Mouse (Mus musculus): Measurements from ENCODE around the gene Man2a2.

Gene Man2a2

DNA sequence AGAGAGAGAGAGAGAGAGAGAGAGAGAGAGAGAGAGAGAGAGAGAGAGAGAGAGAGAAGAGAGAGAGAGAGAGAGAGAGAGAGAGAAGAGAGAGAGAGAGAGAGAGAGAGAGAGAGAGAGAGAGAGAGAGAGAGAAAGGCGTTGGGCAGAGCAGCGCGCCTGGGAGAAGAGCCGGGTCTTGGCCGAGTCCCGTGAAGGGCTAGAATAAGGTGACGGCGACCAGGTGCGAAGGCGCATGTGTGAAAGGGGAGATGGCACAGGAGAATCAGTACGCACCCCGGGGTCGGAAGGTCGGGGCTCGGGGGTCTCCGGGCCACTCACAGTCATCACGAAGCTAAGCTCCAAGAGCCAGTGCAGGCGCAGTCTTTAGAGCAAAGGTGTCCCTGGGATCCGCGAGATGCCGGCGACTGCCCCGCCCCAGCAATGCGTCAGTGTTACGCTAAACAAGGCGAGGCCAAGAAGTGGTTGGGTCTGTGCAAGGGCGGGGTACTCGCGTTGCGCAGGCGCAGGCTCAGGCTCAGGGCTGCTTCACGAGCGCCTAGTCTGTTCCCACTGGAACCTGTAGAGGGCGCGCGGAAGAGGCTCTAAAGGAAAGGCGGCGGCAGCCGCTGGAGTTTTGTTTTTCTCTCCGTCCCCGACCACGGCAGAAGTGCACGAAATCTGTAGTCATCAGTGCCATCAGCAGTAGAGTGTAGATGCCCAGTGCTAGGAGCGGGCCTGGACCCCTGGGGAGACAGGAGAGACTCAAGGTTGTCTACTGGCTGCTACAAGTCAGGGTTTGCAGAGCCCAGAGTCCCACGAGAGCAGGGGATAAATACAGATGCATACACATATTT is 31.2 kb downstream of the Man2a2 start:
- CTCF ChIA-PET = interaction anchor here (0.6 to 3.1 kb wide), 6 partner anchors 15 to 93 kb away, joined by 3 to 10 read pairs (median 7); no protein-coding TSS in a partner anchor

DNA sequence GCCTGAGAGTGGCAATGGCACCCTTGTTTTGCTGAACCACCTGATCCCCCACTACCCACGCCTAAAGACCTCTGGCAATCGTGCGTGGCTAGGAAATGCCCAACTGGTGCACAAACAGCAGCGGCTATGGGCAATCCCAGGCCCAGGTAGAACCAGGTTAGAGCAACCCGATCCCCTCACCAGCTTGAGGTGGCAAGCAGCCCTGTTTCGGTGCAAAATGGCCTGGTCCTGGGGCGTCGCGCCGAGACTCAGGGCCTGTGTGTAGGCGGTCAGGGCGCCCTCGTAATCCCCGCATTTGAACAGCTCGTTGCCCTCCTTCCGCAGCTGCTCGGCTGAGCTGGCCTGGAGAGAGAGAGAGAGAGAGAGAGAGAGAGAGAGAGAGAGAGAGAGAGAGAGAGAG is 31.8 kb downstream of the Man2a2 start:
- CTCF ChIA-PET = interaction anchor here (0.6 to 0.8 kb wide), 4 partner anchors 47 to 199 kb away, joined by 3 to 10 read pairs (median 4); no protein-coding TSS in a partner anchor

DNA sequence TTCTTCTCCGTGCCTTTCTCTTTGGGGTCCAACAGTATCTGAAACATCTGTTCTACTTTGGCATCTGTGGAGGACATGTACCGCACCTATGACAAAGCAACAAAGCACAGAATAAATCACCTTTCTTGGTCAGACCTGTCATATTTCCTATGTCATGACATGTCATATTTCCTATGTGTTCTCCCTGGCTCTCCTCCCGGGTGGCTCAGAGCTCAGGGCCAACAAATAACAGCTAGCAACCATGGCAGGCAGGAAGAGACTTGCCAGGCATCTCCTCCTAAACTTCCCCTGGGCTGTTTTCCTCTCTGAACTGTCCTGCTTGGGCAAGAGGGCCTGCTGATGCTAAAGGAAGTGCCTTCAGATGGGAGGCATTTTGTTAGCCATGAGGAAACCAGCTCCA is 34.2 kb downstream of the Man2a2 start:
- CTCF ChIA-PET = no interaction called here

DNA sequence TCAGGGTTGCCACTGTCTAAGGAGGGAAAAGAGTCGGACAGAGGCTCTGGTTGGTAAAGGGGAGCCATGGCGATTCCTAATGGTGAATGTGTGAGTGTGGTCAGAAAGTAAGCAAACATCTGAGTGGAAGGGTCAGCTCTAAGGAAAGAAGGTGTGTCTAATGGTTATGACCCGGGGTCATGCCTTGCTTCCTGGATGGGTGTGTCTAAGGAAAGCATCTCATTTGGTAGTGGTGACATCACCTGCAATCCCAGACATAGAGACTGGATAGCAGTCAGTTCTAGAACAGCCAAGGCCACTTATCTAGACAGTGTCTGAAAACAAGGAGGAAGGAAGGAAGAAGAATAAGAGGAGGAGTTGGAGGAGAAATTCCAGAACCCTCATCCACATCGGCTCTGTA is 36.3 kb downstream of the Man2a2 start:
- CTCF ChIA-PET = no interaction called here

DNA sequence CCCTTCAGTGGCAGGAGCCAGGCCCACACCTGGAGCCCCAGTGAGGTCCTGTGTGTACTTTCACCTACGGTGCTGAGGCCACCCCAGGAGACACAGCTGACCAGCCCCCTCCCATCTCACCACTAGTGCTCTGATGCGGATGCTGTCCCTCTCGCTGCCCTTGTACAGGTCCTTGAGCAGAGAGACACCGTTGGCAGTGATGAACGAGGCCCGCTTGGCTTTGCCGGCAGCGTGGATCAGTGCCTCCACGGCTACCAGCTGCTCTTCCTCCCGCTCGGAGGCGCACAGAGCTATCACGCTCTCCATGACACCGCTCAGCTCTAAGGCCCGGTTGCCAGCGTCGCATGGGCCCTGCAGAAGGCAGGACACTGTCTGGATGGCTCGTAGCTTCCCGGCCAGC is 39.7 kb downstream of the Man2a2 start:
- CTCF ChIA-PET = no interaction called here

DNA sequence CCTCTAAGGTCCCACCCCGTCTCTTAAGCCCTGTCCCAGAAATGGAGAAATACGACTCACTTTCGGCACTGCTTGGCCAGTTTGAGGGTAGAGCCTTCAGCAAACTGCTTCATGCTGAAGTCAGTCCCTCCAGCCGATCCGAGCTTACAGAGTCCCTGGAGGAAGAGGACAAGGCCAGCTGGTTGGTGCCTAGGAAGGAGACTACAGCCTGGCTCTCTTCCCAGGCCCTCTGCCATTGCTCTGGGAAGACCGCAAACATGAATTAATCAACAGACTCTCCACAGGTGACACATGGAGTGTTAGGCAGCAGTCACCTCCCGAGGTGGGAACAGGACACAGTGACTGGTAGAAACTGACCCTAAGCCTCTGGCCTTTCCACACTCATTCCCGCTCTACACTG is 40.9 kb downstream of the Man2a2 start:
- CTCF ChIA-PET = no interaction called here

DNA sequence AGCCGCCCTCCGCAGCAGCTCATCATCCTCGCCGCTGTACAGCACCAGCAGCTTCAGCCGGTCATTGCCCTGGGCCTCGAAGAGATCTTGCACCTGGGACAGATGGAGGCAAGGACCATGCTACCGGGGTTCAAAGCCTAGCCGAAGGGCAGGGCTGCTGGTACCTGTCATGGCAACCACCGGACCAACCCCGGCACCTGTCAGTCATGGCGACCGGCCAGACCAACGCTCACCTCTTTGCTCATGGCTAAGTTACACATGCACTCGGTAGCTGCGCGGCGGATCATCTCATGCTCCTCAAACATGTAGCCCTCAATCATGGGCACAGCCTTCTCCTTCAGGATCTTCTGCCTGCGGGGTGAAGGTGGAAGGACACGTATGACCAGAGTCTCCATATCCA is 45.1 kb downstream of the Man2a2 start:
- CTCF ChIA-PET = no interaction called here

DNA sequence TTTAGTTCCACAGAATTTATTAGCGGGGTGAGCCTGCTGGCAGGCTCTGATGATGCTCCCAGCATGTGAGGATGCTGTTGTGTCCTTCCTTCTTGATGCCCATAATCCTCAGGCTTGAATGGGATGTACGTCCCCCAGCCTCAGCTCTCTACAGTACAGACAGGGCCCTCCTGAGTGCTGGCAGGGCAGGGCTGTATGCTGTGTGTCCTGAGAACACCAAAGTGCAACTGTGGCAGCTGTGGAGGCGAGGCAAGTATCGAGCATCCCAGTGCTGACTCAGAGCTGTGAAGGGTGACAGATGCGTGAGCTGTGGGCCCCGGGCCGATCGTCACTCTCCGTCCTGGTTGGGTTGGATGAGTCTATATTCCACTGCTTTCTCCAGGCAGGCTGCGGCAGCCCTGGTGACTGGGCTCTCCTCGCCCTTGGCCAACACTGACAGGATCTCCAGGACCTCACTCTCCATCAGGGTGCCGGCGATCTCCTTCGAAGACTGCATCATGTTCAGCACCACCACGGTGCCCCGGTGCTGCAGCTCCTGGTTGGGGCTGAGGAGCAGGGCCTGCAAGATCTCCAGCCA is 45.8 kb downstream of the Man2a2 start:
- CTCF ChIA-PET = interaction anchor here (0.6 to 0.7 kb wide), 2 partner anchors 9 to 302 kb away, joined by 5 to 11 read pairs; no protein-coding TSS in a partner anchor

DNA sequence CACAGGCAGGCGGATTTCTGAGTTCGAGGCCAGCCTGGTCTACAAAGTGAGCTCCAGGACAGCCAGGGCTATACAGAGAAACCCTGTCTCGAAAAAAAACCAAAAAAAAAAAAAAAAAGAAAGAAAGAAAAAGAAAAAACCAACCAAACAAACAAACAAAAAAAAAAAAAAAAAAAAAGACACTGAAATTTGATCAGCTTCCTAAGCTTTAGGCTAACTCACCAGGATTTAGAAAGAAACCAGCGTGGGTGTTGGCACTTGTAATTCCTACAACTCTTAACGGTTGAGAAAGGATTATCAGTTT is 46.4 kb downstream of the Man2a2 start:
- CTCF ChIA-PET = interaction anchor here (0.6 to 0.7 kb wide), 6 partner anchors 9 to 302 kb away, joined by 3 to 11 read pairs (median 4); no protein-coding TSS in a partner anchor

DNA sequence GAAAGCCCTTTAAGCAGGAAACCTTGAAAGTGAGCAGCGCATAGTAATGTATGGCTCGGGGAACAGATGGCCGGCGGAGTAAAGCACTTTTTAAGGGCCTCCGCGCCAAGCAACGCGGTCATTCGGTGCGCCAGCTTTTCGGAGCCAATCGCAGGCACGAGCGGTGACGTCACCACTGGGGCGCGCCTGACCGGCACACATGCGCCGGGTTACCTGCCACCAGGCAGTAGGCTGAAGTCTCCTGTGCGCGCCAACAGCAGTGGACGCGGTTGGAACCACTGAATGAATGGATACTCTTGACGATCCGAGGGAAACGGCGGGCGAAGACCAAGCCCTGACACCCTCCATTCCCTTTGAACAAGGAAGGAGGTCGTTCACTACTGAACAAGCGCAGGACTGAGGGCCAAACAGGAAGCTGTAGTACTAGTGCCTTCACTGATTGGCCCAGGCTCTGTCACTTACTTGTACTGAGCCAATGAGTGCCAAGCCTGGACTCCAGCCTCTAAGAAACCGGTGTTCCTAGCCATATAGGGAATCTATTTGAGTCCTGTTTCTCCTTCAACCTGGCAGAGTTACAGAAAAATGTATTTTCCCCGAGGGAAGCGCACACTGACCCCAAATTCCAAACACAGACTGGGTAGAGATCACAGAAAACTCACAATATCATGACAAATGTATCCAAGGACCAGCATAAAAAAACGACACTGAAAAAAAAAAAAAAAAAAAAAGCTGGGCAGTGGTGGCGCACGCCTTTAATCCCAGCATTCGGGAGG is 46.9 kb downstream of the Man2a2 start, which contains the start of gene Rccd1:
Rccd1 (minus strand) TSS at position 412 of the 773 bp plus-strand sequence.
- CTCF ChIA-PET = interaction anchor here (0.6 to 0.7 kb wide), 6 partner anchors 16 to 303 kb away, joined by 3 to 11 read pairs (median 7); no protein-coding TSS in a partner anchor

DNA sequence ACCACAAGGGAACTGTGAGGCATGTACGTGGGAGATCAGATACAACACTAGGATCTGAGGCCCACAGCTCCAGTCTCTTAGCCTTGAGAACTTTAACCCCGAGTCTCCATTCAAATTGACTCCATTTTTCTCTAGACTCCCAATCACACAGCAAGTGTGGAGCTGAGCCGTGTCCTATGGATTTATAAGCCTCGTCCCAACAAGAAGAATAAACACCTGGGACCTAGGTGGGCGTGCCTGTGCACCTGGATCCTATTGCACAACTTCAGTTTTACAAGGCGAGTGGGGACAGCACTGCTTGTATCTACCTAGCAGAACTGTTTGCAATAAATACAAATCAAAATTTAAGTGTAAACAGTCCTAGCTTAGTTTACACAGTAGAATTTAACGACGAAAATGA is 47.8 kb downstream of the Man2a2 start:
- CTCF ChIA-PET = interaction anchor here (0.6 kb wide), 1 partner anchor 37 kb away, joined by 6 read pairs; no protein-coding TSS in a partner anchor

DNA sequence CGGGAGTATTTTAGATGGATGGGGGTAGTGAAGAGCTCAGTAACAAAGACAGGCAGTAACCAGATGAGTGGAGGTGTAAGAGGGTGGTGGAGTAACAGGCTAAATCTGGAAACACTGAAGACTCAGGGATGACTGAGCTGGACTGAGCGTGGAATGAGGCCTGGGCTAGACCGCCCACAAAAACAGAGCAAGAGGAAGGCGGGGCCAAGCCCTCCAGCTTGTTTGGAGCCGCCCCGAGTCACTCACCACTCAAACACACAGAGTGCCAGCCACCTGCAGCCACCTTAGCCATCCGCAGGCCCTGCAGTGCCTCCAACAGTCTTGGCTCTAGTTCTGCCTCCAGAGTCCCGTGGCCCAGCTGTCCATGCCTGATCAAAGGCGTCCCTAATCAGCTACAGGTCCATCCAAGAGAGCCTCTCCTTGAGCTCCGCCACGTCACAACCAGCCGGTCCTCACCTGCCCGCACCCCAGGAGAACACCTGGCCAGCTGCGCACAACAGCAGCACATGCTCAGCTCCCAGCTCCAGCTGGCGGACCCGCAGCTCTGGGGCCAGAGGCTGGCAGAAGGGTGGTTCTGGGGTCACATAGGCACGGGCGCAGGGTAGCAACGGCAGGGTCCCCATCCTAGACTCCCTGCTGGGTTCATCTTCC is 51.2 kb downstream of the Man2a2 start:
- CTCF ChIA-PET = interaction anchor here (0.5 kb wide), 1 partner anchor 211 kb away, joined by 3 read pairs; no protein-coding TSS in a partner anchor

DNA sequence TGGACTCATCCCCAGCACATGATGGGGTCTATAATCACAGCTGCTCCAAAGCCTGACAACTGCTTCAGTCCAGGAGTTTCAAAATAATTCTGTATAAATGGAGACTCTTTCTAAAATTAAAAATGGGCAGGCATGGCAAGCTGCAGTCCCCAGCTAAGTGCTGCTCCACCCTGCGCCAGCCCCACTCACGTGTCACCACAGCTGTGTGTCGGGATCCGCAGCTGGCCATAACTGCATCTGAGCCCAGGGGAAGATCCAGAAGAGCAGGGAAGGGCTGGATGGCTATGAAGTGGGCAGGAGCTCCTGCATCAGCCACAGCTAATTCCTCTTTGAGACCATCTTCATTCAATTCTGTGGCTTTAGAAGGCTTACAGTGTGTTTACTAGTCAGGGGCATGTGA is 52.5 kb downstream of the Man2a2 start:
- CTCF ChIA-PET = interaction anchor here (0.6 kb wide), 2 partner anchors 14 to 178 kb away, joined by 3 to 6 read pairs; no protein-coding TSS in a partner anchor

DNA sequence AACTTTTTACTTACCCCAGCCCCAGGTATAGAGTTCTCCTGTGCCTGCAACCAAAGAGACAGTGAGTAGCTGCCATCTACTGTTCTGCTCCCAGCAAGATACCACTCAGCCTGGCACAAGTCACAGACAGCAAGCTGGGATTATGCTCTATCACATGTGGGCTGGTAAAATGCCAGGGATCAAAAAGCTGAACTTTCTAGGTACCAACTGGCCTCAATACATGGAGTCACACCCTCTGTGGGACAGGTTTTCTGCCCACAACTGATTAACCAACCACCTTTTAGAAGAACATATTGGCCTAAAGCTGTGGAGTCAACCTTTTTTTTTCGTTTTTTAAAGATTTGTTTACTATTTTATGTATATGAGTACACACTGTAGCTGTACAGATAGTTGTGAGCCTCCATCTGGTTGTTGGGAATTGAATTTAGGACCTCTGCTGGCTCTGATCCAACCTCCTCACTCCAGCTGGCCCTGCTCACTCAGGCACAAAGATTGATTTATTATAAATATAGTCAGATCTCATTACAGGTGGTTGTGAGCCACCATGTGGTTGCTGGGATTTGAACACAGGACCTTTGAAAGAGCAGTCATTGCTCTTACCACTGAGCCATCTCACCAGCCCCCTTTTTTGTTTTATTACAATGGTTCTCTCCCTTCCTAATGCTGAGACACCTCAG is 53.6 kb downstream of the Man2a2 start:
- CTCF ChIA-PET = no interaction called here

DNA sequence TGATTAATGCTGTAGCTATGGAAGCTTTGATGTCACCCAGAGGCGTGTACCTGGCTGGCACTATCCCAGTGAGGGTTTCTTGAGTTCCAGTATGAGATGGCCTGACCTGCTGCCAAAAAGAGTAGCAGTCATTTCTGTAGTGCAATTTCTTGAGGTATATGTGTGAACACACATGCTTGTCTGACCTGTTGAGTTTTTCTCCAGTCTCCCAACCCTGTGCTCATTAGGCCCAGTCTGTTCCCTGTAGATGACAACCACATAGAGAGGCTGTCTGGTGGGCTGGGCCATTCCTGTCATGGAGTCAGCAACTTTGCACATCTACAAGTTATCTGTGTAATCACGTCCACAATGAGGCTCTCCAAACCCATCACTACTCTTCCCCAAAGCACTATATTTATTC is 55.4 kb downstream of the Man2a2 start:
- CTCF ChIA-PET = no interaction called here

DNA sequence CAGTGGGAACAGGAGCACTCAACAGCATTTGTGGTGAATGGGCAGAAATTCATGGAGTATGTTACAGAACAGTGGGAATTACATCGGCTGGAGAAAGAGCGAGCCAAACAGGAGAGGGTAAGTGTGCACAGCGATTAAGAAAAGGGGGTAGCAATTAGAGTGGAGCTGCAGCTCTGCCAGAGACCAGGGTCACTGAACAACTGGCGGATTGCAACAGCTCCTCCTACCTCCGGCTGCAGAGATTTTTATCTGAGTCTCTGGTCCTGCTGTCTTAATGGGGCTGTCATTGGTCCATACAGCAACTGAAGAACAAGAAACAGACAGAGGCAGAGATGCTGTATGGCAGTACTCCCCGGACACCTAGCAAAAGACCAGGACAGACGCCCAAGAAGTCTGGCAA is 60.4 kb downstream of the Man2a2 start:
- CTCF ChIA-PET = no interaction called here

DNA sequence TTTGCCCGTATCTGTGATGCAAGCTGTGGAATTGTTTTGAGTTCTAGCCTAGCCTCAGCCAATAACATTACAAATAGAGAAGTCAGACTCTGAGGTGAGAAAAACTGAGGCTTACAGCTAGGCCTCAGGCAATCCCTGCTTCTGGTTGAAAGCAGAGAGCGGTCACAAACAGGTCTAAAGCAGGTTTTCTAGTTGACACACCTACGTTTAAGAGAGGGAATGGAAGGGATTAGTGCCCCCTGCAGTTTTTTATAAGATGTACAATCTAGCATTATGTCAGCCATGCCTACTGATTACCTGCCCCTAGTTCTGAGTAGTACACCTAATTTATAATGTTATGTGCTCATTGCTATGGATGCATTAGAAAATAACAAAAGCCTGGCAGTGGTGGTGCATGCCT is 63.4 kb downstream of the Man2a2 start:
- CTCF ChIA-PET = interaction anchor here (0.7 kb wide), 1 partner anchor 355 kb away, joined by 3 read pairs; no protein-coding TSS in a partner anchor

DNA sequence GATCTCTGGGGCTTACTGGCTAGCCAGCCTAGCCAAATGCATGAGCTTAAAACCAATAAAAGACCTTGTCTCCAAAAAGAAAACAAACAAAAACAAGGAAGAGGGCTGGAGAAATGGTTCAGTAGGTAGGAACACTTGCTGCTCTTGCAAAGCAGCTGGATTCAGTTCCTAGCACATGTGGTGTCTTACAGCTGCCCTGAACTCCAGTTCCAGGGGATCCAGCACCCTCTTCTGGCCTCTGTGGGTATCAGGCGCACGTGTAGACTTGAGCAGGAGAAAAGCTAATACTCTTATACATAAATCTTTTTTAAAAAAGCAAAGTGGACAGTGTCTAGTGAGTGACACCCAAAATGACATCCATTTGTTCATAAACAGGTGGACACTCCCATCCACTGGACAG is 69.7 kb downstream of the Man2a2 start:
- CTCF ChIA-PET = interaction anchor here (0.6 kb wide), 1 partner anchor 159 kb away, joined by 6 read pairs; no protein-coding TSS in a partner anchor

DNA sequence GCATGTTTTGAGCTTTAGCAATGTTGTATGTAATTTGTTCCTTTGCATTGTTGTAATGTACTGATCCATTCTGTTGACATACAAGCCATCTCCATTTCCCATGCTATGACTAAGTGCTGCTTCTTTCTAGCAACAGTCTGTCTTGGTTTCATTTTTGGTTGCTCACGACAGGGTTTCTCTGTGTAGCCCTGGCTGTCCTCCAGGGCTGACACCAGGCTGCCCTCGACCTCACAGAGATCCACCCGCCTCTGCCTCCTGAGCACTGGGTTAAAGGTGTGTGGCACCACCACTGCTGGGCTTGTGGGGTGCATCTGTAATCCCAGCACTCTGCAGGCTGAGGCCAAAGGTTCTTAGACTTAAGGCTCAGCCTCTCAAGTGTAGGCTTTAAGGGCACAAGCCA is 71.6 kb downstream of the Man2a2 start:
- CTCF ChIA-PET = no interaction called here
